Mouse (Mus musculus) spleen, postnatal 10 days (tissue): ENCODE measurements around the gene Naip2.
"Not testable (repeated sequence)": the region's sequence is repeated elsewhere in the genome, so short reads cannot be mapped to it uniquely, and the experiment has no call there.

Experiments
- DNase-seq, 2 experiments: peaks; one replicate each; pipeline ENCODE4 v3.0.0; 2021 to 2022; ENCODE audit warnings: low spot score in 2 of 2

Naip2 gene

DNA sequence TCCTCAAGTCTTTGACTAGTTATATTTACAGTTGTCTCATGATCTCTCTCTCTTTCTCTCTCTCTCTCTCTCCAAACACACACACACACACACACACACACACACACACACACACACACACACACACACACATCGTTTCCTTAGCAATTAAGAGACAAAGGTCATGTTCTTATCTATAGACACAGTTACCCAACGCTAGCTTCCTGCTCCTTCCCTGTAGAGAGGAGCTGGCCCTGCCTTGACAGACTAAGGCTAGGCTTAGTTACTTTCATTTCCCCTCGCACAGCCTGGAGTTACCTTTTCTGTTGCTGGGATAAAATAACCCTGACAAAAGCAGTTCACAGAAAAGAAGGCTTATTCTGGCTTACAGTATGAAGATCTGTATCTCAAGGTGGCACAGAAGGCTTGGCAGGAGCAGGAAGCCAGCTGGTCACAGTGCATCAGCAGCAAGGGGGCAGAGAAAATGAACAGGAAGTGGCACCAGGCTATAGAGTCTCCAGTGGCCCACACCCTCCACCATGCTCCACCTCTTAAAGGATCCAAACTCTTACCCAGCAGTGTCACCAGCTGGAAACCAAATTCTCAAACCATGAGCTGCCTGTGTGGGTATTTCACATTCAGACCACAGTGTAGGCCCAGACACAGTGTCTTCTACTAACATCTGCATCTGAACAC, at the start of gene Naip2:
Gene Naip2 (minus strand): TSS at position 434 of the 675 bp plus-strand sequence.
- DNase-seq, result peak in 1 of 2 experiments; percentile 16

DNA sequence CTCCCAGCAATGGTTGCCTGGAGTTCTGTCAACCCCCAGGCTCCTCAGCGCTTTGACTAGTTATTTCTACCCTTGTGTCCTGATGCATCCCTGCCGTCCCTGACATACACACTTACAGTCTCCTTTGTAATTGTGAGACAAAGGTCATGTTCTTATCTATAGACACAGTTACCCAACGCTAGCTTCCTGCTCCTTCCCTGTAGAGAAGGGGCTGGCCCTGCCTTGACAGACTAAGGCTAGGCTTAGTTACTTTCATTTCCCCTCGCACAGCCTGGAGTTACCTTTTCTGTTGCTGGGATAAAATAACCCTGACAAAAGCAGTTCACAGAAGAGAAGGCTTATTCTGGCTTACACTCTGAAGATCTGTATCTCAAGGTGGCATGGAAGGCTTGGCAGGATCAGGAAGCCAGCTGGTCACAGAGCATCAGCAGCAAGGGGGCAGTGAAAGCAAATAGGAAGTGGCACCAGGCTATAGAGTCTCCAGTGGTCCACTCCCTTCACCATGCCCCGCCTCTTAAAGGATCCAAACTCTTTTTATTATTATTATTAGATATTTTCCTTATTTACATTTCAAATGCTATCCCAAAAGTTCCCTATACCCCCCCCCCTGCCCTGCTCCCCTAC, 45.1 kb upstream of the Naip2 start:
- not testable (repeated sequence) for DNase-seq

DNA sequence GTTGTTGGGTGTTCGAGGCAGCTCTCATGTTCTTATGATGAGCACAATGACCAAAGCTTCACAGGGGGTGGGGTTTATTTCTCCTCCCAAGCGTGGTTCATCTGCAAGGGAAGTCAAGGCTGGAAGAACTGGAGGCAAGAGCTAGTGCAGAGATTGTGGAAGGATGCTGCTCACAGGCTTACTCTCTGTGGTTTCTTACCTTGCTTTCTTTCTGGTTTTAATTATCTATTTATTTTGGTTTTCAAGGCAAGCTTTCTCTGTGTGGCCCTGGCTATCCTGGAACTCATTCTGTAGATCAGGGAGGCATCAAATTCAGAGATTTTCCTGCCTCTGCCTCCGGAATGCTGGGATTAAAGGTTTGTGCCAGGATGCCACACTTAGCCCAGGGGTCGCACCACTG, 44.3 kb upstream of the Naip2 start, which contains the start of gene Naip5:
Gene Naip5 (minus strand): TSS at position 101 of the 400 bp plus-strand sequence.
- DNase-seq, result not testable (repeated sequence)

DNA sequence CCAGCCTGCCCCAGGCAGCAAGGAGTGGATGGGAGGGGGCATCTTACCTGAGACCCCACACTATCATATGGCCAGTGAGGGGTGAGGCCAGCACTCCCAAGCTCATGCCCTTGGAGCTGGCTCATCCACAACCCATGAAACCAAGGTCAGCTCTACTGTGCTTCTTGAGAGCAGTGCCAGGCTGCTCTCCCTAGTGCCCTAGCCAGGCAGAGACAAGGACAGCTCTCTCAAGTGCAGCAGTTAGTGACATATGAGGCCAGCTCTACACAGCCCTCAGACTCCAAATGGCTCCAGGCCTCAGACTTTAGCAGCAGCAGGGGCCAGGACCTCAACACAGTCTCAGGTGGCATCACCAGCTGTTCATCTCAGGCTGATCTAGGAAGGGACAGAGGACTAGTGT, 41.8 kb upstream of the Naip2 start:
- DNase-seq, result no peak

DNA sequence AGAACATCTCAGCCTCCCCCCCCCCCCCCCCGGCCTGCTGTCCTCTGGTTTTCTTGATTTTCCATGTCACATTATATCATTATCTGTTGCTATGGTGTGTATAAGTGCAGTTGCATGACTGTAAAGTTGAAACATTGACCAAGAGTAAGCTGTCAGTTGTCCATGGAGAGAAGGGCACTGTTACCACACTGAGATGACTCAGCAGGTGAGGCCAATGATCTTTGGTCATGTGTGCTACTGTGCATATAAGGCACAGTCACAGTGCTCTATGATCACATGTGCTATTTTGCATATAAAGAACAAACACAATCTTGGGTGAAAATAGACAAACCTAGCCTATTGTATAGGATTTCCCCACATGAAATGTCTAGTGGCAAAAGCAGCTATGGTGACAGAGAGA, 11.8 kb upstream of the Naip2 start:
- DNase-seq, result not testable (repeated sequence)

DNA sequence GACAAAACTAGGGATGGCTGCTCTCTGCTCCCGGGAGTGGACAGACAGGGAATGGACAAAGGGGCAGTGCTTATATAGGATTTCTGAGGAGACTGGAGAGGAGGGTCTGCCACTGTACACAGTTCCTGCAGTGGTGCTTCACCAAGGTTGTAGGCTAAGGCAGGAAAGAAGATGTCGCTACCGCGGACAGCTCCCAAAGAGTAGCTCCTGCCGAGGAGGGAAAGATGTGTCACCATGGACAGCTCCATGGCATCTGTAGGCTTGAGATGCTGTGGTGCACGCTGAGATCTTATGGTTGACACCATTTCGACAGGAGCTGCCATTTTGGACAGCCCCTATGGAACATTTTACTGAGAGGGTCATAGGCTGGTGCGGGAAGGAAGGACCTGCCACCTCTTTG, 8.6 kb upstream of the Naip2 start:
- DNase-seq, result peak in 1 of 2 experiments; percentile 50

DNA sequence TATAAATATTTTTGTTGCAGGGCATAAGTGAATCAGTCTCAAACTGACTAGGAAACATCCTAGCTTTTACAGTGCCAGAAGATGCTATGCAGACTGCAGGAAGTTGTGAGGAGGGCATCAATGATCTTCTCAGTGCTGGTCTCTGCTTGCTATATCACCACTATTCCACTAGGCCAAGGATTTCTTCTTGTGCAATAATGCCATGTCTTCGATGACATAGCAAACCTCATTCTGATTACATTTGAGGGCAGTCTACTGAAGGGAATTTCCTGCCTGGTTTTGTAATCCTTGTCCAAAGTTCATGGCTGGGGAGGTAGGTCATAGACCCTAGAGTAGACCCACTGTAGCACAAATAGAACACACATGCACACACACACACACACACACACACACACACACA, 1.4 kb upstream of the Naip2 start:
- no peak for DNase-seq

DNA sequence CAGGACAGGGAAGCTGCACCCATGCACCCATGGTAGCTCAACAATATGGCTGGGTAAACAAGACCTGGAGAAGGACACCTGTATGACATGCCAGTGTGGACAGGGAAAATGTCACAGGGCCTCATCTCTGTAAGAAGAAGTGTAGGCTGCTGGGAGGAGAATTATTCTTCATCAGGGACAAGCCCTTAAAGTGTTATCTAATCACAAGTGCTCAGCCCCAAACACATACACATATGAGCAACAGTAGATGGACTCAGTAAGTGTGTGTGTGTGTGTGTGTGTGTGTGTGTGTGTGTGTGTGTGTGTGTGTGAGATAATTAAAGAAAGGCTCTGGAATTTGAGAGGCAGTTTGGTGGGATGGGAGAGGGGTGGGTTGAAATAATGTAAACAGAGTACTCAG, 1.1 kb downstream of the Naip2 start:
- no peak for DNase-seq

DNA sequence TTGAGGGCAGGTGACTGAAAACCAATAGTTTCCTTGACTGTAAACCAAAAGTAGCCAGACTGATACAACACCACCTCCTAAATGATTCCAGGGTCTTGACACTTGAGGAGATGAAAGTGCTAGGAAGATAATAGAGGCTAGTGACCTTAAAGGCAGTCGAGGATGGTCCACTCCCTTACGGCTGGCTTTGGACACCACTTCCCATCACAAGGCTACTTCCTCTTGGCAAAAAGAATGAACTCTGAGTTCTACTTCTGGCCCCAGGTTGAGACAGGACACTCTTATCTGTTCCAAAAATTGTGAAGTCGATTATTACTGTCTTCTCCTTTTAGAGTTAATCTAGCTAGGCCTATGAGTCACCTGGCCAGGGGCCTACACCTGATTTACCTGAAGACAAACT, 6.5 kb downstream of the Naip2 start:
- no peak for DNase-seq

DNA sequence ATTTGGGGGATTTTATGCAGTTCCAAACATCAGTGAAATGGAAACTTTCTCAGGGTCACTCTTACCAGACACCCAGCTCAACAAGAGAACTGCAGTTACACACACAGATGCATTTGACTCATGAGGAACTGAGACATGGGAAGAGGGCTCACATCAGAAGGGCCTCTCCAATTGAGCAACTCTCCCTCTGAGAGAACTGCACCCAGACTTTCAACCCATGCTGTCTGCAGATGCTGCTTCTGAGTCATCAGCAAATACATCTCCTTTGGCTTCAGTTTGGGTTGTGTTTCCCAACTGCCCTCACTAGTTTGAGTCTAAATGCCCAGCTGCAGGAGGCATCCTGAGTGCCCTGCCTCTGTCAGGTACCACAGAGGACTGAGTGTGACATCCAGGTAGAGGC, 18.8 kb downstream of the Naip2 start:
- DNase-seq, result not testable (repeated sequence)

DNA sequence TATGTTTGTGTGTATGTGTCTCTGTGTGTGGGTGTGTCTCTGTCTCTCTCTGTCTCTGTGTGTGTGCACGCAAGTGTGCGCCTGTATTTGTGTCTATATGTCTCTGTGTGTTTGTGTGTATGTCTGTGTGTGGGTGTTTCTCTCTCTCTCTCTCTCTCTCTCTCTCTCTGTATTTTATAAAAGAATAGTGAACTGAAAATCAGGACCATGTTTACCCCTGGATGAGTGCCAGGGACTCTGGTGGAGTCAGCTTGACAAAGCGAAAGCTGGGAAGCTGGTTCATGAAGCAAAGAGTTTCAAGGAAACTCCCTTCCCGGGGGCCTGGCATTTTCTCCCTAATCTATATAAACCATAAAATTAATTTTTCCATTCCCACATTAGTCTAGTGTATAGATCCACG, 27.5 kb downstream of the Naip2 start:
- DNase-seq, result not testable (repeated sequence)

DNA sequence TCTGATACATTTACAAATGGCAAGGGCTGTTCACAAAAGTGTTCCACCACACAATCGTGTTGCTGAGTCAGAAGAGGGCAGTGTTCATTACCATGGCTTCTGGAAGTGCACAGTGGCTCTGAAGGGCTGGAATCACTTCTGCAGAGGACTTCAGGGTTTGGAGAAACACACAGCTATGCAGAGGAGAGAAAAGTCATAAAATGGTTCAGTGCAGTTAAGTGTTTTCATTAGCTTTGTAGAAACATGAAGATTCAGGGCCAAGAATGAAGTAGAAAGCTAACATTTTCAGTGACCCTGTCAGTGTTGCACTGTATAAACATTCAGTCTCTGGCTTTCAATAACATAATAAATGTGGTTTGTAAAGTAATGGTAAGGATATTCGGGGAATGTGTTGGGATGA, 35.5 kb downstream of the Naip2 start:
- not testable (repeated sequence) for DNase-seq

DNA sequence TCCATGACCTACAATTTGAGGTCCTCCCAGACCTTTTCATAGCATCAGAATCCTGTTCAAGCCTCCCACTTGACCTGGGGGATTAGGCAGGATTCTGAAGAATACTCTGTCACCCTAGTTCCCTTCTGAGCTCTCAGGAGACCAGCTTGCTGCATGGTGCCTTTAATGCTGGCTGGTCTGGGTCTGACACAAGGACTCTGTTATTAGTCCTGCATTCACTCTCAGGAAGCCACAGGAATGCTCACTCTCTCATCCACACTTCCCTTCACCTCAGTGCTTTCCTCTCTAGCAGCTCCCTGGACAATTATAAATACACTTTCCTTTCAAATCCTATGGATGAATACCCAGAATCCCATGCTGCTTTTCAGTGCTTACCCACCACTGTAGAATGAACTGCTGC, 39.4 kb downstream of the Naip2 start:
- not testable (repeated sequence) for DNase-seq

DNA sequence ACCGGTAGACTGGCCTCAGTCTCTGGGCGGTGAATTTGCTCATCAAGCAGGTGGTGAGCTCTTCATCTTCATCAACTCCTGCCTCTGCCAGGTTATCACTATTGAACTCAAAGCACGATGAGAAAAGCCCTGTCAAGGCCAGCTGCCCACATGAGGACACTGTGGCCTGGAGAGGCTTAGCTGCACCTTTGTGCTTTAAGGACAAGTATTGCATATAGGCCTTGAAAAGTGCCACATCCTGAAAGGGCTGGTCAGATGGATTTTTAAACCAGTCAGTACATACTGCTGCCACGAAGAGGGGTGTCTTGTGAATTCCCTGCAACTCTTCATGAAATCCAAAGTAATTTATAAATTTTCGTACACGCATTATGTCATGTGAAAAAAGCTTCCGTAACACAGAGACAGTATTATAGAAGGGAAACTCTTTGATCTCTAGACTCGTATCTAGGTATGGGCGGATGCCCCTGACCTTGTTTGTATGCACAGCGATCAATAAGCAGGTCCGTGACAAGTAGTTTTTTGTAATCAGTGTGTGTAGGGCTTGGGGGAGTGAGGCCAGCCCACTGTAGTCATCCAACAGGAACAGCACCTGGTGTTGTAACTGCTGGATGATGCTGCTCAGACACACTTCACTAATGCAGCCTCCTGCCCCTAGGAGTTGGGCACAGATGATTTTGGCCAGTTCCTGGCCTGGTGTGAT, 40.6 kb downstream of the Naip2 start:
- DNase-seq, result not testable (repeated sequence)

DNA sequence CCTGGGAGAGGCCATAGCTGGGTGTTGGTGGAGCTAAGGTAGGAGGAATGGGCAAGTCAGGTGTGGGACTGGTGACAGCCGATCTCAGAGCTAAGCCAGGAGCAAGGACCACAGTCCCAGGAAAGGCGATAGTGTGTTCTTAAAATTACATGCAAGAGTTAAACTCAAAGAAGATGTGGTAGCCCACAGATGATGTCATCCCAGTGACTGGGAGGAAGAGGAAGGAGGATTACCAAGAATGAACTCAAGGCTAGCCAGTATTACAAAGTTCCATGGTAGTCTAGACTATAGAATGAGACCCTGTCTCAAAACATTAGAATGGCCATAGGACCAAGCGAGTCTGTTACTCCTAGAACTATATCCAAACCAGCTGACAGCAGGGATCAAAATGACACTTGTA, 45.3 kb downstream of the Naip2 start:
- no peak for DNase-seq

DNA sequence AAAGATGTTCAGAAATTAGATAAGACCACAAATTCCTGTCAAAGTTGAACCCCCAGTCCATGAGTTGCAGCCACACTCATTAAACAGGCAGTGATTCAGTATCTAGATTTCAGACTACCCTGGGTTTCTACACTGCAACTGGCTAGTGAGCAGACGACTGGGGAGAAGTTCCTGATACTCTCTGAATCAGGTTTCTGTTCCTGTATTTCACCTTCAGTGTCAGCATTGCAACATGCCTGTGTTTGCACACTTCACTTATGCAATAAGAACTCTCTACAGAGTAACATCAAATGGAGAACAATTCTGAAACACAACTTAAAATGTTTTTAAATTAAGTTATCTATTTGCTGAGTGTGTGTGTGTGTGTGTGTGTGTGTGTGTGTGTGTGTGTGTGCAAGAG, 49.2 kb downstream of the Naip2 start:
- DNase-seq, result no peak

DNA sequence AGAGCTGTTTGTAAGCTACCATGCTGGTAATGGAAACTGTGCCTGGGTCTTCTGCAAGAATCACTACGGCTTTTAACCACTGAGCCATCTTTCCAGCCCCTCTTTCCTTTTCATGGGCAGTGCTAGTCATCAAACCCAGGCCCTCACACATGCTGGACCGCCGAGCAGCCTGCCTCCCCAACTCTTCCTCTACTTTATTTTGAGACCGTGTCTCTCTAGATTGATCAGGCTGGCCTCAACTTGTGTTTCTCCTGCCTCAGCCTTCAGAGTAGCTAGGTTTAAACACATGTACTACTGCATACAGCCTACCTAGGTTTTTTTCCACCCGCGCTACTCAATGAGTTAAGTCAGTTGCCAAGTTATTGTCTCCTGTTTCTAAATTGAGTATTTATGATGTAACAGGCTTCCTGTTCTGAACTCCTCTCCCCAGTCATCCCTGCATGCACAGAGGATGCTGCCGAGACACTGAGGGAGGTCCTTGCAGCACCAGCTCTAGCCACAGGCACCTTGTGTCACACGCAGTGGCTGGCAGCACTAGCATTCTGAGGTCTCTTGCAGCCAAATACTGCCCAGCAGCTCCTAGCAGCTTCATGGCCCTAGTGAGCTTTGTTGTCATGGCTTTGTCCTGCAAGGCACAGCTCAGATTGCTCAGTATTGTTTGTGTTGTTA, 60.1 kb downstream of the Naip2 start:
- DNase-seq, result no peak

DNA sequence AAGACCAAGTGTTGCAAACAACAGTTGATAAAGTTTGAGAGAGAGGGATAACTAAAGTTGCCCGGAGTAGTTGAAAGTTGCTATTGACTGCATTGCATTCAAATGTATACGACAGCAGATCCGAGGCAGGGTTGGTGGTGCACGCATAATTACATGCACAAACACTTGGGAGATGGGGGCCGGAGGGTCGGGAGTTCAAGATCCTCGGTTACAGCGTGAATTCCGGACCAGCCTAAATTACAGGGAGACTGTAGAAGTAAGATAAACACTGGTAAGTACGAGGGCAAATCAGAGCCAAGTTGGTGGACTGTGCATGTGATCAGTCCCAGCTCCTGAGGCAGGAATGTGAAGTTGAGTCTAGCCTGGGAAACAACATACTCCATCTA, 76.6 kb downstream of the Naip2 start:
- DNase-seq, result peak in 1 of 2 experiments; percentile 12

DNA sequence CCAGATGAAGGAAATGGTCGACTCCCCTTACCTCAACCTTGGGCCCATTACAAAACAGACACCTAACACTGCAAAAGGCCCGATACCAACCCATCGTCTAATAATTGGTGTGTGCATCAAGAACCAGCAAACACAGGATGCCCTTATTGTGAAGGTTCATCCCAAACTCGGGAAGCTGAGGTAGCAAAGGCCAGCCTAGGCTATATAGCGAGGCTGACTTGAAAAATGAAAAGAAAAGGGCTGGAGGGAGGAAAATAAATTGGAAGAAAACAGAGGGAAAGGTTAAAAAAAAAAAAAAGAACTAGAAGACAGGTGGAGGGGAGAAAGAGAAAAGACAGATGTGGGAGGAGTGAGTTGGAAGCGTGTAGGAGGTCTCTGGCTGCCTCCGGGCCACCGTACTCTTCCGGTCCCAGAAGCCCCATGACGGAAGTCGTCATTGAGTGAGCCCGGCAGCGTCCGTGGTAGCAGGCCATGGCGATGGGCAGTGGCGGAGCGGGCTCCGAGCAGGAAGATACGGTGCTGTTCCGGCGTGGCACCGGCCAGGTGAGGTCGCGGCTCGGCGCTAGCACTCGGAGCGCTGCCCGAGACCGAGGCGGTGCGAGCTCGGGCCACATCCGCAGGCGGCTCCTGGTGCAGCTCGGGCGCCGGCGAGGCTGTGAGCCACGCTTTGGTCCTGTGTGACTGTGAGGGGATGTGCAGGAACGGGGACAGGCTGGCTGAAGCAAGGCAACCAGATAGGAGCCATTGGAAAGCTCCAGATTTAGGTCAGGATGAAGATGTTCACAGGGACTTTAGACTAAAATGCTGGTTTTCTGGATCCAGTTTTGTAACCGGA, 77.3 kb downstream of the Naip2 start, which contains the start of gene Smn1:
Gene Smn1 (plus strand): TSS at position 430 of the 835 bp plus-strand sequence.
- DNase-seq, result peak; percentile 79 to 89

DNA sequence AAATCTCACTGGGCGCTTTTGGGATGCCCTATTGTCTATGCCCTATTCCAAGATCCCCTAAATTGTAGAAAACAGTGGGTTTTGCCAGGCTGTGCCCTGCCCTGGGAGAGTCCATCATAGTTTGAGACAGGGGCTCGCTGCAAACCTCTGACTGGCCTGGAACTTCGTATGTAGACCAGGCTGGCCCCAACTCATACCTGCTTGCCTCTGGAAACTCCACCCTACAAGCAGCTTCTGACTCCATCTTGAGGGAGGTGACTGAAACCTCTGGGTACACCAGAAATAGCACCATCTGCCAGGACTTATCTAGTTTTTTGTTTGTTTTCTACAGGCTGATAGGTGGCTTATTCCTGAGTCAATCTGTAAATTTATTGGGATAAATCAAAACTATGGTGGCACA, 77.9 kb downstream of the Naip2 start:
- no peak for DNase-seq

DNA sequence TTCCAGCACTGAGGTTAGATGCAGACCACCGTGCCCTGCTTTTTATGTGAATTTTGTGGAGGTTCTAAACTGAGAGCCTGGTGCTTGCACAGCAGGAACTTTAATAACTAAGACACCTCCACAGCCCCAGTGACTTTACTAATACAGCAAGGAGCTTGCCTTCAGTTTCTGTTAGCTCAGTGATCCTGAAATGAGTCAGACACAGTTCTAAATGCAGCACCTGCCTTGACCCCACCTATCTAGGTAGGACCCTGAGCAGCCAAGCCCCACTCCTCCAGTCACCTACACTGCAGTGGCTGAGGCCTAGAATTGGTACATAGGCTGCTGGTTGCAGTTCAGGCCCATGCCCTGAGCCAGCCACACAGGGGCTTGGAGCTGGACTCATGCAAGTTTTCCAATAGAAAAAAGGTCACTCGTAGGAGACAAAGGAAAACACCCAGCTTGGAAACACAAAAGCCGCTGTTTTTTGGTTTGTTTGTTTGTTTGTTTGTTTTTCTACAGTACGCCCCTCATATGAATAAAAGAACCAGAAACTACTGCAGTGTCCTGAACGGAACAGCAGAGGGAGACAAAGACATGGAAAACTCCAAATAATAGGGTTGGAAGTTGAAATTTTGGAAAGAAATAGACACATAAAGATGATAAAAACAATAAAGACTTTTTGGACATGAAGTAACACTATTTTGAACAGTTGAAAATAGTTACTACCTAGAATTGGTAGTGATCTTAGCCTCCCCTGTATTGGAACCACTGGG, 89.5 kb downstream of the Naip2 start:
- no peak for DNase-seq
